Mouse (Mus musculus) layer of hippocampus, postnatal 14 days (tissue): ENCODE measurements around the gene Endod1. TPM values are rescaled to one million over a fixed set of nuclear protein-coding genes. Genes with fewer than 3 reads are reported as not detected.
"Not testable (repeated sequence)": the region's sequence is repeated elsewhere in the genome, so short reads cannot be mapped to it uniquely, and the experiment has no call there.

Experiments used
- DNase-seq, 2 experiments: peaks; one replicate each; pipeline ENCODE4 v3.0.0; 2021 to 2022; ENCODE audit warnings: low spot score in 2 of 2, mixed read lengths in 1 of 2
- total RNA-seq, 2 experiments: library from RNA; stranded (reverse); gene quantifications; 2 replicates each; pipeline ENCODE4 v1.2.3; 2021

The Endod1 gene
- total RNA-seq, 2 experiments from 2014 or later, result 47.3 to 49.6 TPM

DNA sequence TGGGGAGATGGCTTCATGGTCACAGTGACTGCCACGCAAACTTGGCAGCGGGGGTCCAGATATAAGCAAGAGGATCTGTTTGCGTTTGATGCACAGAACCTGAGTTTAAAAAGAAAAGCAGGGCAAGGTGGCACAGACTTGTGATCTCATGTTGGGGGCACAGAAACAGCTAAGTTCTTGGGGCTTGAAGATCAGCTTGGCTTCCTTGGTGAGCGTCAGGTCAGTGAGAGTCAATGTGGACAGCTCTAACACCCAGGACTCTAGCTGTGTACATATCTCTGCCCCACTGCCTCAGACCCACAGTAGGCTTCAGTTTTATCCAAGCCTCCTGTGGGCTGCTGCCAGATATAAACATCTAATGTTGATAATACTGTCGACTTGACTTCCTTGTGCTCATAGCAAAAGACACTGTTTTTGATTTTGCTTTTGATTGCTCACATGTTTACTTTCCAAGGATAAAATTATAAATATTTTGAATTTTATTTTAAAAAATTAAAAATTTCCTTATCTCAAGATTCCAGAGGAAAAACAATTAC, 1.0 kb upstream of the Endod1 start:
- DNase-seq, result no peak

DNA sequence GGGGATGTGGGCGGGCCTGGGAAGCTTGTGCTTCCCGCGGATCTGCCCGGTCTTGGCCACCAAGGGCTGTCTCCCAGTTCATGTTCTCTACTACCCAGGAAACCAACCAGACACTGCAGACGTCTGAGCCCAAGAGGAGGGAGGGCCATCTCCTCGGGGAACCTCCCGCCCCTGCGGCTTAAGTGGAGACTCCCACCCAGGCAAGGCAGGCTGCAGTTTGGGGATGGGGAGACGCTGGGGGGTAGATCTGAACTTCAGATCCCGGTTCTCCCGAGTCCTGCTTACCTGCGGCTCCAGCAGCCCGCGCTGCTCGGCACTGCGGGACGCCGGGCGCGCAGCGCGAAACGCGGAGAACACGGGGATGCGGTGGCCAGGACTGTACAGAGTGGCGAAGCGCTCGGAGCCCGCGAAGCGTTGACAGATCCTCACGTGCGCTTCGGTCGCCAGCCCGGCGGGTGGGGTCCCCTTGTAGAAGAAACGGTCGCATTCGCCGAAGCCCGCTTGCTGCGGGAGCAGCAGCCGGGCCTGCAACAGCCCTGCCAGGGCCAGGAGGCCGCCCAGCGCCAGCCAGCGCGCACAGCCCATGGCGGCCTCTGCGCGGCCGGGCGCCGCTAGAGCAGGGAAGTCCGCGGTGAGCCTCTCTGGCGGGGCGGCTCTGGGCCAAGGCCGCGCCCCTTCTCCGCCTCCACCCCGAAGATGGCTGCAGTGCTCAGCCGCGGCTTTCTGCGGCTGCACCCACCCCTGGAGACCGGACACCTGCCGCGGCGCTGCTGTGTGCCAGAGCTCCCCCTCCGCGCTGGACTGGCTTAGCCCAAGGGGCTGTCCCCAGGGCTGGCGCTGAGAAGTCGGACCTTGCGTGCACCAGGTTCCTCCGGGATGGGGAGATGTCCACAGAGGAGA, 671 bp downstream of the Endod1 start:
- DNase-seq, result peak; percentile 80 to 85

DNA sequence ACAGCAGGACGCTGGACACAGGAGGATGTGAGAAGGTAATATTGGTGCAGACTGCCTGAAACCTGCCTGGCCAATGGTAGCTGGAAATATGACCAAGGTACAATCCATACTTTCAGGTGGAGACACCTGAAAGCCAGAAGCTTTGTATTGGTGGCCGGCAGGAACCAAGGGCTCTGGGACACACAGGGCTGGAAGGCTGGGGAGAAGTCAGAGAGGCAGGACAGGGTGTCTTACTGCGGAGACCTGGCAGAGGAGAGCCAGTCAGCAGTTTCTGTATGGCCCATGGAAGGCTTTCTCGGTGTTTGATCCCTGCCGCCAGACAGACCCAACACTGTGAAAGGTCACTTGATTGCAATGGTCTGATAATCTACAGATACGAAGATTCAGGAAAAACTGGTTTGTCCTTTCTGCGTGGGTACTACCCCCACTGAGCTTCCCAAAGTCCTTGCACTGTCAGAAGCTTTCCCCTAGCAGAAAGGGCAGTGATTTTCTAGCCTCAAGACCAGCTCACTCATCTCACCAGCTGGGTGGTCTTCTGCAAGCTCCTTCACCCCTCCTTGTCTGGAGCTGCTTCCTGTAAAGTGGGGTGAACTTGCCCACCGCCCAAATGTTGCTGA, 1.4 kb downstream of the Endod1 start:
- no peak for DNase-seq

- DNase-seq, result no peak
Observed at GRCm38 (mm10) chr9:14378151-14378550, 3.2 kb downstream of the Endod1 start.

DNA sequence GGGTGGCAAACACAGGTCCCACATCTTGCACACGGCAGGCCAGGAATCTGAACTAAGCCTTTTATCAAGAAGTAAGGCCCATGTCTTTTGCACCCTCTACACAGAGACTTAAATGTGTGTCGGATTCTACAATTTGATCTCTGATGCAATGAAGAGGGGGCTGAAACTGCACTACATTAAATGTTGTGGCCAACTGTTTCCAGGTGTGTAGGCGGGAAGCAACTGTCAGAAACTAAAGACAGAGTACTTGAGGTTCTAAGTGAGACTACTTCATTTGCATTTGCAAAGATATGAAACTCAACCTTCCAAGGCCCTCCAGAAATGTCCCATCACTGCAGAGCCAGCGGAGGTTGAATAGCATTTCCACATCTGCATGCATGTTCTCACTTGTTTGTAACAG, 5.2 kb downstream of the Endod1 start:
- no peak for DNase-seq

- no peak for DNase-seq
Observed at GRCm38 (mm10) chr9:14372440-14372839, 8.9 kb downstream of the Endod1 start.

DNA sequence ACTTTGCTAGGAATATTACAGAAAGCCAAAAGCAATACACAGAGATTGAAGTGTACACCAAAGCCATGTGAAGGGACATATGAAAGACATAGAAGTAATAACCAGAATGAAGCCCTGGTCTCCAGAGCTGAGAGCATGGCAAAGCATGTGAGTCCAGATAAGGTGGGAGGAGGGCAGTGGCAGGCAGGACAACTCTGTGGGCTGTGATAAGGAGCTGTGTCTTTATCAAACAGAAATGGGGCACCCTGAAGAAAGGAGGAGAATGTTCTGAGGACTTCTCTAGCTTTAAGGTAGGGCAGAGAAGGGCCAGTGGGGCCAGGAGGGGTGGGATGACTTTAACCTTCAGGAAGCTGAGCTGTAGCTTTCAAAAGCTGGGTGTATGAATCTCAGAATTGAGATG, 12.0 kb downstream of the Endod1 start:
- DNase-seq, result no peak

GRCm38 (mm10) chr9:14367850-14368249, 13.5 kb downstream of the Endod1 start:
- no peak for DNase-seq

DNA sequence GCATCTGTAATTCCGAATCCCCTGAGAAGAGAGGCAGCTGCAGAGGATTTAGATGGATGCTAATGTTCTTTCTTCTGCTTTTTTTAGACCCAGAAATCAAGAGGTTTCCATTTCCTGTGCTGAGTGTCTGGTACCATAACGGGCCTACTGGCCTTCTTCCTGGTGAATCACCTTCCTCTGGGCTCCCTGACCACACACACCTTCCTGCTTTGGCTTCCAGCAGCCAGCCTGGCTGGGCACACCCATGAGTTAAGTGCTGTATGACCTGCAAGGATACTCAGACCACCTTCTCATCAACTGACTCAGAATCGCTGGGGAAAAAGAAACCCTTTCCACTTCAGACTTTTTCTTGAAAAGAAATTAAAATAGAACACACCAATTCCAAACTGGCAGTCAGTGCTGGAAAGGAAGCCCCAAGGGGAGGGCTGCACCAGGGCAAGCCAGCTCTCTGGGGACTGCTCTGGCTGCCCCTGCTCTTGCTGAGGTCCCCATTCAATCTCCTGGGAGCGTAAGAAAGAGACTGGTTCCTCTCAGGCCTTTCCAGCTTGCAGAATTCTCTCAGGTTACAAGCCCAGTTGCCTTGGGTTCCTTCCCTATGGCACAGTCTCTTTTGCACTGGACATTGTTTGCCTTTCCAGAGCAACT, 15.7 kb downstream of the Endod1 start:
- no peak for DNase-seq

- DNase-seq, result no peak
Observed at GRCm38 (mm10) chr9:14364719-14365118, 16.6 kb downstream of the Endod1 start.

DNA sequence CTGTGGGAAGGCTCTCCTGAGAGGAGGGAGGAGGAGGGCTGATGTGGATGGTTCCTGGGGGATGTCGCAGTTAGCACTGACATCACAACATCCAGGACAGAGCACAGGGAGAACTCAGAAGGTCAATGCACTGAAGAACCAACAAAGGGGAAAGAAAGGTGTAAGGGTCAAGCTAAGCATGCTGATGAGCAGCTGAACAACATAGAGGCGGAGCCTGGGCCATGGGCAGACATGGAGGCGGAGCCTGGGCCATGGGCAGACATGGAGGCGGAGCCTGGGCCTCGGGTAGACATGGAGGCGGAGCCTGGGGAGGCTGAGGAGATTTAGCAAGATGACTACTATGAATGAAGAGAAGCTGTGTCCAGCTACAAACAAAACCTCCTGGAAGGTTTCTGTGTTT, 17.8 kb downstream of the Endod1 start:
- DNase-seq, result no peak

GRCm38 (mm10) chr9:14362068-14362768, 19.1 kb downstream of the Endod1 start:
- DNase-seq, result no peak

DNA sequence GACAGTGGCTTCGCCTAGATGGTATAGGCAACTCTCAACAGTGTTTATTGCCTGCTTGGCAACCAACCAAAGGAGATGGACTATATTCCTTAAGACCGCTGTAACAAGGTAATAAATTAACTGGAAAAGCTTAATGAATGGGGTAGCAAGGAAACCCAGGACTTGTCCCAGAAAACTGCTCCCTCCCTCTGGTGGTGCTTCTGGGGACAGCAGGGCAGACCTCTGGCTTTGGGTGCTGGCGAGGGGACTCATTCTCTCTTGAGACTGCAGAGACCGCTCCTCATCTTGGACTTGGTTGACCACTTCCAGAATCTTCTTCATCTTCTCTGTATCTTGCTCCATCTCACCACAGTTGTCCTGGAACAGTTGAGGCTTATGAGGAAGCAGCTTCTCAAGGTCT, 24.3 kb downstream of the Endod1 start:
- DNase-seq, result no peak

GRCm38 (mm10) chr9:14354852-14355251, 26.5 kb downstream of the Endod1 start:
- DNase-seq, result no peak

DNA sequence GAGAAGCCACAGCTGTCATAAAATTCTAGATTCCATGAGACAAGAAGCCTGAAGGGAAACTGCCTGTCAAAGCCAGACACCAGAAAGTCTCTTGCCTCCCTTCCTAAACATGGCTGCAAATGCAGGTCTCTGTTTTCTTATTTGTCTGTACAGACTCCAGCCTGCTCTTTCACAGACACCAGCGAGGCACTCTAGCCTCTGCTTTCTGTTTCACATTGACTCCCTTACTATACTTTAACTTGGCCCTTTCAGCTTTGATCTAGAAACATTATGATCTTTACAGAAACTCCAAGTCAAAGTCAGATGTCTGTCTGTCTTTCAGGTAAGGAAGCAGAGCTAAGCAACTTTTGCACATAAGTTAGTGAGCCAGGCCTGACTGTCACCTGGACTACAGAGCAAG, 29.0 kb downstream of the Endod1 start:
- DNase-seq, result no peak

DNA sequence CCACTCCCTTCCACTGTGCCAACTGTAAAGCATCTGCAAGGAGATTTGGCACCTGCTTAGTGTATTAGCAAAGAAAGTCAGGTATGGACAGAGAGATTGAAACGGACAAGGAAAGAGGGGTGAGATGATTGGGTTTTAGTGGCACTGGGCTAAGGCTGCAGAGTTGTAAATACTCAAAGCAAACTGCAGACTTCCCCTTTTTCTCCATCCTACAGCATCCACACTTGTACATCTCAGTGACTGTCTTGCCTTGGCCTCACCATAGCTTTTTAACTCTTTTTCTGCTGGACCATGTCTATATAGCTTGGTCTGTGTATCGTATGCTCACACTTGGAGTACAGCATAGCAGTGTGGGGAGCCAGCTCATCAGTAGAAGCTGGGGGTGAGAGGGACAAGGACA, 30.5 kb downstream of the Endod1 start:
- no peak for DNase-seq

DNA sequence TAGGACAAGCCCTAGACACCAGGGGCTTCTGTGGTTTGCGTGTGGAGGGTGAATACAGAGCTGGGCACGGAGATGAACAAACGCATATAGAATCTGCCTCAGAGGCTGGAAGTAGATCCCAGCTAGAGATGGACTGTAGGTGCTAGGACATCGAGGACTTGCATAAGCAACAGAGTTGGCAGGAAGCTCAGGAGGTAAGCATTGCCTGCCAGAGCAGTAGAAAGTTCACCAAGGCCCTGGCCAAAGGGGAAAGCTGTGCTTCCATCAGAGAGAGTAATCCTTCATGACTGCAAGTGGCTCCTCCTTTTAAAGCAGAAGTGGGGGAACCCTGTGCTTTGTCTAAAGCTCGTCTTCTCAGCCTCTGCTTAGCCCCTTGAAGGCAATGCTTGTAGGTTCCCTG, 31.9 kb downstream of the Endod1 start:
- DNase-seq, result no peak

GRCm38 (mm10) chr9:14348416-14348815, 32.9 kb downstream of the Endod1 start:
- DNase-seq, result no peak

DNA sequence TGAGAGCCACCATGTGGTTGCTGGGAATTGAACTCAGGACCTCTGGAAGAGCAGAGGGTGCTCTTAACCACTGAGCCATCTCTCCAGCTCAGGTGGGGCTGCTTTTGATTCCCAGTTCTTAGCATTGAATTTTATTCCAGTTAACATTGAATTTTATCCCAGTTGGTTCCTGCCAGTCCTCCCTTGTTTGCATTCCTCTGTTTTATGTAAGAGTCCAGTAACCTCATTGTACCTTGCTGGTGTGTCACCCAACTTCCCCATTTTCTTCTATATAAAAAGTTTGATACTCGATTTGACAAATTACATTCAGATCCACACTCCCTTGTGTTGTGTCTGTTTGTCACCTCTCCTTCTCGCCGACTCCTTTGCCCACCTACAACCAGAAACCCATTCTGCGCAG, 35.4 kb downstream of the Endod1 start:
- DNase-seq, result not testable (repeated sequence)

DNA sequence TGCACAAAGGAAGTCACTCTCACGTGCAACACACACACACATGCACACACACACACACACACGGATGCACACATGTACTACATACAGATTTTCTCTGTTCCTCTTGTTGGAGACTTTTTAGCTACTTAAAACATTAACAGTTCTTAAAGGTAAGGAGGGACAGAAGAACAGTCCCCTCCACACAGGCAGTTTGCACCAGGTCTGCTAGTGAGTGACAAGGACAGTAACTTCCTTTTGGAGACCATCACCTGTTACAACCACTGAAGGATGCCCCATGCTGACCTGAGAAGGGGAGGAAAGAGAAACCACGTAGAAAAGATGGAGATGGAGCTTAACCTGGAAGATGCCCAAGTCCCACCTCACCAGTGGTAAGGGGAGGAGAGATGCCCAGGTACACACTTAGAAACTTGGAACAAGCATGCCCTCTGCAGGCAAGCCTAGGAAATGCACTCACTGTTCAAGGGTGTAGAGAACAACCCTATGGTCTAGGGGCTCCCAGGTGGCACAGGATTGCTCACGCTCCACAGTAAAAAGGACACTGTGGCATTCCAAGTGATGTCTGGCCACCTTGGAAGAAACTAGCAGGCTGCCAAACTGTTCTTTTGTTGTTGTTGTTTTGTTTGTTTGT, 39.2 kb downstream of the Endod1 start:
- peak; percentile 72 to 74 for DNase-seq

GRCm38 (mm10) chr9:14338701-14339100, 42.6 kb downstream of the Endod1 start:
- no peak for DNase-seq
